Mouse (Mus musculus) heart, adult 2 months (tissue): ENCODE measurements at regions not wholly inside any gene's neighbourhood (a gene's known extent, or its start where the extent isn't known, plus 50 kb on each side); places are given as distances from the start of the nearest gene placed in this dataset.

Source experiments
- DNase-seq, 2 experiments: peaks; one replicate each; pipeline ENCODE4 v3.0.0; 2021
- H3K27ac ChIP-seq: fragments of 200-600 bp; 2 replicates; pipeline ENCODE4 v1.8.1; 2022
- H3K27me3 ChIP-seq: fragments of 200-500 bp; 2 replicates; pipeline ENCODE4 v1.6.1; 2012; ENCODE audit warnings: mild to moderate bottlenecking, low read length, inconsistent platforms, mixed read lengths; ENCODE audit not compliant: control insufficient read depth, insufficient read depth
- H3K36me3 ChIP-seq: fragments of 200-500 bp; 2 replicates; pipeline ENCODE4 v1.6.1; 2012; ENCODE audit warnings: low read length, inconsistent platforms; ENCODE audit not compliant: control insufficient read depth, insufficient read depth
- H3K4me1 ChIP-seq: fragments of 200-500 bp; 2 replicates; pipeline ENCODE4 v1.6.1; 2011; ENCODE audit warnings: low read length; ENCODE audit not compliant: control insufficient read depth, insufficient read depth
- H3K4me3 ChIP-seq: fragments of 200-600 bp; 2 replicates; pipeline ENCODE4 v1.8.1; 2022
- H3K79me2 ChIP-seq: fragments of 200-500 bp; replicated peaks from 2 replicates; pipeline ENCODE4 v1.6.1; 2012; ENCODE audit warnings: mild to moderate bottlenecking, inconsistent platforms, low read length, moderate library complexity, mixed read lengths; ENCODE audit not compliant: control insufficient read depth, insufficient read depth
- H3K9ac ChIP-seq: fragments of 200-500 bp; 2 replicates; pipeline ENCODE4 v1.6.1; 2012; ENCODE audit warnings: low read depth, mild to moderate bottlenecking, control low read depth, inconsistent platforms, low read length, mixed read lengths
- CTCF ChIP-seq: fragments of 200-600 bp; IDR thresholded peaks from 2 replicates; pipeline ENCODE4 v1.8.1; 2022; ENCODE audit warnings: antibody characterized with exemption, mild to moderate bottlenecking, moderate library complexity
- EP300 ChIP-seq: fragments of 200-500 bp; IDR thresholded peaks from 2 replicates; pipeline ENCODE4 v1.6.1; 2011; ENCODE audit warnings: low read depth, low read length, control low read depth; ENCODE audit not compliant: insufficient read depth
- POLR2A ChIP-seq: fragments of 200-500 bp; IDR thresholded peaks from 2 replicates; pipeline ENCODE4 v1.6.1; 2011; ENCODE audit warnings: mild to moderate bottlenecking, low read depth, low read length, control low read depth; ENCODE audit not compliant: insufficient read depth
- WGBS: fragments of 180-500 bp; shearing (Covaris S2); methylation state at CpG from one replicate; pipeline ENCODE4 v1.1.7; 2018; 5-methylcytosine and 5-hydroxymethylcytosine counted together
- intact Hi-C: fragments of 180-260 bp; cut with DNase I; formaldehyde crosslinking; loops from one replicate; pipeline ENCODE4 v1.15.1; 2025

GRCm38 (mm10) chr3:148422205-148422604 lies 568.1 kb downstream of the Adgrl2 start:
- Histone ChIP-seq H3K36me3 (no peaks in the 10 kb centered on the region), H3K9ac (no peak overlapping the region), H3K27ac (no peak overlapping the region), H3K4me1 (no peaks in the 10 kb centered on the region), H3K4me3 (no peak overlapping the region), H3K27me3 (no peaks in the 10 kb centered on the region; the same call in 1 of the 2 replicates), H3K79me2 (no peaks in the 10 kb centered on the region)
- DNase-seq: no peak
- 48% methylated on average over 2 of the region's 2 CpGs for WGBS
- TF ChIP-seq CTCF (no peak), EP300 (no peak), POLR2A (no peak)
- intact Hi-C loops: loop anchor here (10.0 kb wide), 1 partner anchor 583 kb away; no protein-coding TSS in a partner anchor

- Histone ChIP-seq H3K79me2 (no peaks in the 10 kb centered on the region), H3K4me3 (no peak overlapping the region), H3K9ac (no peak overlapping the region), H3K27ac (no peak overlapping the region), H3K27me3 (no peaks in the 10 kb centered on the region; the same call in 1 of the 2 replicates), H3K4me1 (no peaks in the 10 kb centered on the region), H3K36me3 (no peaks in the 10 kb centered on the region)
- 90% methylated on average over 5 of the region's 5 CpGs for WGBS
- intact Hi-C loops: loop anchor here (10.0 kb wide), 1 partner anchor 584 kb away; no protein-coding TSS in a partner anchor
- TF ChIP-seq CTCF (no peak), EP300 (no peak), POLR2A (no peak)
- DNase-seq: no peak
Measured at GRCm38 (mm10) chr3:148420303-148420702, 570.1 kb downstream of the Adgrl2 start.

- no peak overlapping the region for H3K27ac ChIP-seq
- no peak overlapping the region for H3K9ac ChIP-seq
- no peaks in the 10 kb centered on the region for H3K79me2 ChIP-seq
- intact Hi-C loops: loop anchor here (10.0 kb wide), 1 partner anchor 585 kb away; no protein-coding TSS in a partner anchor
- H3K4me3 ChIP-seq: no peak overlapping the region
- H3K36me3 ChIP-seq: no peaks in the 10 kb centered on the region
- no peak for DNase-seq
- TF ChIP-seq POLR2A (no peak), EP300 (no peak), CTCF (no peak)
- WGBS: 62% methylated on average over 2 of the region's 2 CpGs
- H3K27me3 ChIP-seq: no peaks in the 10 kb centered on the region; the same call in 1 of the 2 replicates
- H3K4me1 ChIP-seq: no peaks in the 10 kb centered on the region
Measured at GRCm38 (mm10) chr3:148419462-148420074, 570.8 kb downstream of the Adgrl2 start.

GRCm38 (mm10) chr3:148418067-148418466 lies 572.3 kb downstream of the Adgrl2 start:
- Histone ChIP-seq H3K27me3 (no peaks in the 10 kb centered on the region), H3K79me2 (no peaks in the 10 kb centered on the region), H3K4me1 (no peaks in the 10 kb centered on the region), H3K27ac (no peak overlapping the region), H3K9ac (no peak overlapping the region), H3K4me3 (no peak overlapping the region), H3K36me3 (no peaks in the 10 kb centered on the region)
- intact Hi-C loops: no loop called here
- 15% methylated on average over 6 of the region's 6 CpGs for WGBS
- no peak for DNase-seq
- no peak for TF ChIP-seq CTCF
- TF ChIP-seq POLR2A: no peak
- no peak for TF ChIP-seq EP300

GRCm38 (mm10) chr3:148415443-148415842 lies 574.9 kb downstream of the Adgrl2 start:
- H3K36me3 ChIP-seq: no peaks in the 10 kb centered on the region
- intact Hi-C loops: no loop called here
- WGBS: 84% methylated on average over 7 of the region's 7 CpGs
- TF ChIP-seq EP300: no peak
- no peak for TF ChIP-seq POLR2A
- no peak for TF ChIP-seq CTCF
- no peaks in the 10 kb centered on the region for H3K79me2 ChIP-seq
- H3K9ac ChIP-seq: no peak overlapping the region
- no peak overlapping the region for H3K27ac ChIP-seq
- DNase-seq: no peak
- H3K4me3 ChIP-seq: no peak overlapping the region
- no peaks in the 10 kb centered on the region for H3K4me1 ChIP-seq
- no peaks in the 10 kb centered on the region for H3K27me3 ChIP-seq

GRCm38 (mm10) chr3:148413027-148413426 lies 577.3 kb downstream of the Adgrl2 start:
- Histone ChIP-seq H3K79me2 (no peaks in the 10 kb centered on the region), H3K9ac (no peak overlapping the region), H3K4me1 (no peaks in the 10 kb centered on the region), H3K36me3 (no peaks in the 10 kb centered on the region), H3K27me3 (no peaks in the 10 kb centered on the region), H3K27ac (no peak overlapping the region), H3K4me3 (no peak overlapping the region)
- TF ChIP-seq EP300: no peak
- no peak for TF ChIP-seq CTCF
- no peak for TF ChIP-seq POLR2A
- intact Hi-C loops: no loop called here
- 75% methylated on average over 1 of the region's 1 CpGs for WGBS
- DNase-seq: no peak

- H3K27ac ChIP-seq: no peak overlapping the region
- H3K36me3 ChIP-seq: no peaks in the 10 kb centered on the region
- TF ChIP-seq POLR2A: no peak
Measured at GRCm38 (mm10) chr3:148412191-148412590, 578.2 kb downstream of the Adgrl2 start.

More at GRCm38 (mm10) chr3:148412191-148412590, 578.2 kb downstream of the Adgrl2 start:
- Histone ChIP-seq H3K4me1 (no peaks in the 10 kb centered on the region), H3K9ac (no peak overlapping the region), H3K4me3 (no peak overlapping the region), H3K79me2 (no peaks in the 10 kb centered on the region), H3K27me3 (no peaks in the 10 kb centered on the region)
- WGBS: 52% methylated on average over 1 of the region's 1 CpGs
- DNase-seq: no peak
- intact Hi-C loops: no loop called here
